Mouse (Mus musculus) stomach, embryonic 15.5 days (tissue): ENCODE results near the gene Plcb3. TPM values are rescaled to one million over a fixed set of nuclear protein-coding genes. Genes with fewer than 3 reads are reported as not detected.

Source experiments
- ATAC-seq: fragments of 200-750 bp; cut with Nextera tagmentation; 2 replicates; pipeline ENCODE4 v1.8.0; 2017; ENCODE audit warnings: low read depth, moderate number of reproducible peaks, moderate TSS enrichment; ENCODE audit not compliant: insufficient read depth, low FRiP score
- H3K27ac ChIP-seq: fragments of 300-500 bp; sonication (generic); 2 replicates; pipeline ENCODE4 v1.5.1; 2015; ENCODE audit warnings: mild to moderate bottlenecking, inconsistent platforms
- H3K27me3 ChIP-seq: fragments of 300-500 bp; sonication (generic); replicated peaks from 2 replicates; pipeline ENCODE4 v1.6.1; 2015; ENCODE audit warnings: inconsistent platforms
- H3K36me3 ChIP-seq: fragments of 300-500 bp; sonication (generic); 2 replicates; pipeline ENCODE4 v1.6.1; 2015; ENCODE audit warnings: inconsistent platforms
- H3K4me1 ChIP-seq: fragments of 300-500 bp; sonication (generic); 2 replicates; pipeline ENCODE4 v1.6.1; 2015; ENCODE audit warnings: inconsistent platforms
- H3K4me2 ChIP-seq: fragments of 300-500 bp; sonication (generic); 2 replicates; pipeline ENCODE4 v1.6.1; 2015; ENCODE audit warnings: mild to moderate bottlenecking, inconsistent platforms
- H3K4me3 ChIP-seq: fragments of 300-500 bp; sonication (generic); replicated peaks from 2 replicates; pipeline ENCODE4 v1.5.1; 2015; ENCODE audit warnings: inconsistent platforms
- H3K9ac ChIP-seq: fragments of 300-500 bp; sonication (generic); 2 replicates; pipeline ENCODE4 v1.6.1; 2015; ENCODE audit warnings: inconsistent platforms
- H3K9me3 ChIP-seq: fragments of 300-500 bp; sonication (generic); 2 replicates; pipeline ENCODE4 v1.6.1; 2016; ENCODE audit warnings: inconsistent platforms
- WGBS: fragments of 180-500 bp; shearing (Covaris S2); methylation state at CpG from one replicate; pipeline ENCODE4 v1.1.7; 2015; 5-methylcytosine and 5-hydroxymethylcytosine counted together
- polyA plus RNA-seq: library from polyadenylated mRNA; unstranded; fragments of >200 nt; fragmentation: Nextera tagmentation; extraction: Ambion mirVana; gene quantifications from 2 replicates; pipeline ENCODE4 v1.2.1, GENCODE M21; 2015

Gene Plcb3
- polyA plus RNA-seq: 81.3 and 92.2 TPM in 2 replicates

- ATAC-seq: no peak
- WGBS: 0% methylated on average over 16 of the region's 16 CpGs
- Histone ChIP-seq H3K4me3 (peak within 1 kb of the TSS; percentile 64), H3K27me3 (no peaks in the 10 kb centered on the region), H3K9me3 (no peaks in the 10 kb centered on the region), H3K4me2 (peak within 1 kb of the TSS; percentile 68), H3K4me1 (peaks cover 53% of the 10 kb centered on the region), H3K27ac (peak within 1 kb of the TSS; percentile 94), H3K9ac (peak within 1 kb of the TSS; percentile 68), H3K36me3 (0 out of 2 replicates have a peak, but pooled peaks cover 6% of the 10 kb centered on the region)
Observed at GRCm38 (mm10) chr19:6975537-6976521, at the start of gene Plcb3. Gene Plcb3, minus strand, starts transcription at chr19:6976470.

DNA sequence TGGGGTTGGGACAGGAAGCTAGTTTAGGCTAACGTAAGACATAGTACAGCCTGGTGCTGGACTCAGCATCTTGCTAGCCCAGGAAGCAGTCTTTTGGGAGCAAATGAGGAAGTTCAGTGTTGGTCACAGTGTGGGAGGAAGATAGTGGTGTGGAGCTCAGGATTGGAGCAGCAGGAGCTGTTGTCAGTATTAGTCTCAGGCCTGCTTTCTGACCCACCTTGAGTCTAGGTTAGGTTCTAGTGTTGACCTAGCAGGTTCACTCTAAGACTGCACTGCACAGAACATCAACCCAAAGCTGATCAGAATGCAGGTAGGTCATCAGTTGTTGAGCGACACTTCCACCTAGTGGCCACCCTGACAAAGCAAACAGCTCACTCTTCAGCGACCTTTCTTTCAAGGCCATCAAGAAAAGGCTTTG is 44.0 kb upstream of the Plcb3 start:
- WGBS: 47% methylated on average over 3 of the region's 3 CpGs

GRCm38 (mm10) chr19:7019191-7019590 is 42.9 kb upstream of the Plcb3 start, which contains the start of gene Fermt3:
Gene Fermt3, minus strand, starts transcription at chr19:7019469.
- Histone ChIP-seq H3K27ac (peak within 1 kb of the TSS; percentile 9), H3K4me3 (peak within 1 kb of the TSS; percentile 16), H3K27me3 (no peaks in the 10 kb centered on the region), H3K4me1 (no peaks in the 10 kb centered on the region), H3K9me3 (no peaks in the 10 kb centered on the region), H3K9ac (no peak within 1 kb of the TSS), H3K4me2 (no peak within 1 kb of the TSS), H3K36me3 (peaks cover 38% of the 10 kb centered on the region)
- 64% methylated on average over 5 of the region's 5 CpGs for WGBS
- peak; percentile 76 for ATAC-seq

More for the DNA sequence above, 44.0 kb upstream of the Plcb3 start:
- peaks cover 48% of the 10 kb centered on the region for H3K36me3 ChIP-seq
- H3K27me3 ChIP-seq: no peaks in the 10 kb centered on the region
- H3K9me3 ChIP-seq: no peaks in the 10 kb centered on the region
- ATAC-seq: no peak; the same call in 1 of the 2 replicates
- H3K4me1 ChIP-seq: no peaks in the 10 kb centered on the region
- H3K4me3 ChIP-seq: no peak overlapping the region
- H3K9ac ChIP-seq: no peak overlapping the region
- 0 out of 2 replicates have a peak overlapping the region, but pooled peaks have one; percentile 8 for H3K27ac ChIP-seq
- H3K4me2 ChIP-seq: no peak overlapping the region

- no peak overlapping the region for H3K4me2 ChIP-seq
- peaks cover 34% of the 10 kb centered on the region for H3K36me3 ChIP-seq
- no peaks in the 10 kb centered on the region for H3K27me3 ChIP-seq
- H3K4me3 ChIP-seq: peak overlapping the region; percentile 16
- no peak; the same call in 1 of the 2 replicates for ATAC-seq
- peak overlapping the region; percentile 9 for H3K27ac ChIP-seq
- no peaks in the 10 kb centered on the region for H3K9me3 ChIP-seq
- H3K4me1 ChIP-seq: no peaks in the 10 kb centered on the region
- WGBS: 78% methylated on average over 11 of the region's 11 CpGs
- no peak overlapping the region for H3K9ac ChIP-seq
Observed at GRCm38 (mm10) chr19:7018546-7018945, 42.3 kb upstream of the Plcb3 start.

DNA sequence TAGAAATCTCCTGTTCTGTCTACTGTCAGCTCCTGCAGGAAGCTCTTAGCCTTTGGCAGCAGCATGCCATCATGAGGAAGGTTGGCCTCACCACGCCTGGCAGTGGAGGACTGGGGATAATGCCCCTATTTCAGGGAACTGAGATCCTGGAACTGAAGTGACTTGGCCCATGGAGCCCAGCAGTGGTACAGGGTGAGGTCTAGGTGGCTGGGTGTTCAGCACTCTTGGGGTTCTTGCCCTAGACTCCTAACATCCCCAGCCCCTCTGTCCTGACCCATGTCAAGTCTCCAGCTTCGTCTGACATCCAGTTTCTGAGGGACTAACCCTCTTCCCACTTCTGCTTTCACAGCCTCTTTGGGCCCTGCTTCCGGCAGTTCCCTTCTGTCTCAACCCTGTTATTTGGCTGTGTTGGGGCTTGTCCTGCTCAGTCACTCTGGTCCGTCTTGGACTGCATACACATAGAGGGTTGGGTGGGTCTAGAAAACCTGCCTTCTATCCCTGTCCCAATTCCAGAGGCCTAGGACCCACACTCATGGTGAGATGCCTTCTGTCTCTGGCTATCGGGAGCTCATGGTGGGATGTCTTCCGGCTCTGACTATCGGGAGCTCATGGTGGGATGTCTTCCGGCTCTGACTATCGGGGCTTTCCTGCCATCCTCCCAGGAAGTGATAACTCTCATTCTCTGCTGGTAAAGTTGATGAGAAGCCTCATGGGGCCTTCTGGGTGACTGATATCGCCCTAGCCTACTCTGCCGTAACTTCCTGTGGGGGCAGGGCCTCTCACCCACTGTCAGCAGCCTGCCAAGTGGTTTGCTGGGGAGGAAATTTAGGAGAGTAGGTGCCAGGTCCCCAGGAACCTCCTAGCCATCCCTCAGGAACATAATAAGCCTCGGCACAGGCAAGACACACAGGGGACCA is 41.5 kb upstream of the Plcb3 start:
- no peak overlapping the region for H3K4me2 ChIP-seq
- H3K4me3 ChIP-seq: peak overlapping the region; percentile 16; the same call in 1 of the 2 replicates
- no peak overlapping the region for H3K9ac ChIP-seq
- H3K27ac ChIP-seq: peak overlapping the region; percentile 44
- H3K9me3 ChIP-seq: no peaks in the 10 kb centered on the region
- no peaks in the 10 kb centered on the region for H3K27me3 ChIP-seq
- H3K36me3 ChIP-seq: peaks cover 29% of the 10 kb centered on the region
- 73% methylated on average over 12 of the region's 12 CpGs for WGBS
- ATAC-seq: peak; percentile 61; the same call in 1 of the 2 replicates
- H3K4me1 ChIP-seq: no peaks in the 10 kb centered on the region

GRCm38 (mm10) chr19:7014481-7015135 is 38.3 kb upstream of the Plcb3 start:
- Histone ChIP-seq H3K9me3 (no peaks in the 10 kb centered on the region), H3K27me3 (no peaks in the 10 kb centered on the region), H3K4me1 (no peaks in the 10 kb centered on the region), H3K27ac (no peak overlapping the region), H3K4me3 (no peak overlapping the region), H3K36me3 (no peaks in the 10 kb centered on the region), H3K9ac (no peak overlapping the region), H3K4me2 (no peak overlapping the region)
- ATAC-seq: no peak
- 90% methylated on average over 20 of the region's 20 CpGs for WGBS

DNA sequence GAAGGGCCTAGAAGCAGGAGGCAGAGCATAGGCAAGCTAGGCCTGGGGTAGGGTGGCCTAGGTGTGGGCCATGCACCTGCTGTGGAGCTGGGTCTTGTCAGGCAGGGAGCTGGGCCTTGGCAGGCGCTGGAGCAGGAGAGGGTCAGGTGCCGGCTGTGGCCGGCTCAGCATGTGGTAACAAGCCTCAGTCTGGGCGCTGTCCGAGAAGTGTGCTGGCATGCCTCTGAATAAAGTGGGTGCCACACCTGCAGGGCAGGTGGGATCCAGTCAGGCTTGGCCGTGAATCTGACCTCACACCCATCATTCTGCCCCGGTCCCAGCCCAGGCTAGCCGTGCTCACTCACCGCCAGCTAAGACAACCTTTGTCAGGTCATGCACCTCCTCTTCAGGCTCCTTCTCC is 37.7 kb upstream of the Plcb3 start:
- Histone ChIP-seq H3K4me2 (no peak overlapping the region), H3K27me3 (no peaks in the 10 kb centered on the region), H3K27ac (no peak overlapping the region), H3K4me1 (no peaks in the 10 kb centered on the region), H3K9me3 (no peaks in the 10 kb centered on the region), H3K4me3 (no peak overlapping the region), H3K9ac (no peak overlapping the region), H3K36me3 (no peaks in the 10 kb centered on the region)
- no peak for ATAC-seq
- WGBS: 87% methylated on average over 9 of the region's 9 CpGs

DNA sequence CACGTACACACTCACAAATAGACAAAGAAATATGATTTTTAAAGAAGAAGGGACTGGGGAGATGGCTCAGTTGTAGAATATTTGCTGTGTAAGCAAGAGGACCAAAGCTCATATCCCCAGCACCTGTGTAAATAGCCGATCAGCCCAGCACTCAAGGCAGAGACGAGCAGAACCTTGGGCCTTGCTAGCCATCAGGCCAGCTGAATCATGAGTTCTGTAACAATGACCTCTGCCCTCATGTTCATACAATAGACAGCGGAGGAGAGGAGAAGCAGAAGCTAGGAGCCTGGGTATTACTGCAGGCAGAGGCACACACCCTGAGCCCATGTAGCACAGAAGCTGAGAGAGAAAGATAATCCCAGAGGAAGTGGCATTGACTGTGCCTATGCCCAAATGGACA is 36.2 kb upstream of the Plcb3 start:
- H3K36me3 ChIP-seq: no peaks in the 10 kb centered on the region
- ATAC-seq: no peak
- no peak overlapping the region for H3K4me2 ChIP-seq
- WGBS: 60% methylated on average over 4 of the region's 4 CpGs
- no peak overlapping the region for H3K27ac ChIP-seq
- no peaks in the 10 kb centered on the region for H3K27me3 ChIP-seq
- H3K9me3 ChIP-seq: no peaks in the 10 kb centered on the region
- H3K9ac ChIP-seq: no peak overlapping the region
- H3K4me3 ChIP-seq: no peak overlapping the region
- no peaks in the 10 kb centered on the region for H3K4me1 ChIP-seq

GRCm38 (mm10) chr19:7006892-7007593 is 30.8 kb upstream of the Plcb3 start:
- no peaks in the 10 kb centered on the region for H3K9me3 ChIP-seq
- H3K36me3 ChIP-seq: no peaks in the 10 kb centered on the region
- H3K4me3 ChIP-seq: no peak overlapping the region
- no peak overlapping the region for H3K9ac ChIP-seq
- H3K27me3 ChIP-seq: no peaks in the 10 kb centered on the region
- no peaks in the 10 kb centered on the region for H3K4me1 ChIP-seq
- H3K4me2 ChIP-seq: no peak overlapping the region
- WGBS: 66% methylated on average over 9 of the region's 9 CpGs
- H3K27ac ChIP-seq: peak overlapping the region; percentile 82
- ATAC-seq: peak; percentile 23; the same call in 1 of the 2 replicates

DNA sequence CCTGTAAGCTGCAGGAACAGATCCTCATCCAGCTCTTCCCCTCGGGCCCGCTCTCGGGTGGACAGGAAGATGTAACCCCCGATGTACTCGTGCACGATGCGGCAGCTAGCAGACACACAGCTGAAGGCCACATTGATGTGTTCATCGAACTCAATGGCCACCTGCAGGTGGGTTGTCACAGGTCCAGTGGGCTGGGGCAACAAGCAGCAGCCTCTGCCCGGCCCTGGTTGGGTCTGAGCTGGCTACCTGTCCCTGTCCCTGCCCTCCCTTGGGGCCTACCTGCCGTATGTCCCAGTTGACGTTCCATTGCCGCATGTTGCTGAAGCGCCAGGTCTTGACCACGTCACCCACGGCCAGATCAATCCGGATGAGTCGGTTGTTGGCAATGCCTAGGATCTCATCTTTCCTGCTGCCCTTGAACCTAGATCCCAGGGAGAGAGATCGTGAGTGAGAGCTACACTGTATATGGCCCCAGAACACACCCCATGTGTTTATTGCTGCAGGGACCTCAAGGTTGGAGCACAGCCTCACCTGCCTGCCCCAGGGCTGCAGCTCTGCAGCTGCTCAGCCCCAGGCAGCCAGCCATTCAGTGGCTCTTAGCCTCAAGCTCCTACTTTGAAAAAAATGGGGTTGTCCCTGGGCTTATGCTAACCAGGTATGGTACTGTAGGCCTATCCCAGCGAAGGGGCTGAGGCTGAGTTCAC is 23.2 kb upstream of the Plcb3 start:
- WGBS: 93% methylated on average over 19 of the region's 19 CpGs
- no peak for ATAC-seq
- no peak overlapping the region for H3K27ac ChIP-seq

More for the DNA sequence above, 23.2 kb upstream of the Plcb3 start:
- Histone ChIP-seq H3K36me3 (peaks cover 12% of the 10 kb centered on the region; the same call in 1 of the 2 replicates), H3K27me3 (no peaks in the 10 kb centered on the region), H3K9me3 (no peaks in the 10 kb centered on the region), H3K9ac (no peak overlapping the region), H3K4me3 (no peak overlapping the region), H3K4me2 (no peak overlapping the region), H3K4me1 (peaks cover 17% of the 10 kb centered on the region)
